Mouse (Mus musculus): ENCODE results near the gene Aff3.

Aff3 gene

GRCm38 (mm10) chr1:38237831-38238230, 426.9 kb downstream of the Aff3 start:
- no peak for DNase-seq (ENCODE audit: low read depth, low spot score)

- DNase-seq (ENCODE audit: low read depth, low spot score) = no peak
Observed at GRCm38 (mm10) chr1:38237027-38237787, 427.5 kb downstream of the Aff3 start.

- DNase-seq (ENCODE audit: low read depth, low spot score) = no peak
Observed at GRCm38 (mm10) chr1:38233121-38233520, 431.6 kb downstream of the Aff3 start.

GRCm38 (mm10) chr1:38230041-38230440, 434.7 kb downstream of the Aff3 start:
- no peak for DNase-seq (ENCODE audit: low read depth, low spot score)

GRCm38 (mm10) chr1:38228806-38229205, 435.9 kb downstream of the Aff3 start:
- no peak for DNase-seq (ENCODE audit: low read depth, low spot score)

GRCm38 (mm10) chr1:38225166-38225565, 439.6 kb downstream of the Aff3 start:
- DNase-seq (ENCODE audit: low read depth, low spot score) = no peak

- peak; percentile 40 for DNase-seq (ENCODE audit: low read depth, low spot score)
Observed at GRCm38 (mm10) chr1:38222160-38222559, 442.6 kb downstream of the Aff3 start.

GRCm38 (mm10) chr1:38221431-38221830, 443.3 kb downstream of the Aff3 start:
- no peak for DNase-seq (ENCODE audit: low read depth, low spot score)

- DNase-seq (ENCODE audit: low read depth, low spot score) = peak; percentile 35
Observed at GRCm38 (mm10) chr1:38217912-38218795, 446.6 kb downstream of the Aff3 start.

- no peak for DNase-seq (ENCODE audit: low read depth, low spot score)
Observed at GRCm38 (mm10) chr1:38217098-38217497, 447.7 kb downstream of the Aff3 start.

GRCm38 (mm10) chr1:38213377-38213776, 451.4 kb downstream of the Aff3 start:
- DNase-seq (ENCODE audit: low read depth, low spot score) = no peak

- DNase-seq (ENCODE audit: low read depth, low spot score) = no peak
Observed at GRCm38 (mm10) chr1:38212386-38212785, 452.4 kb downstream of the Aff3 start.

- DNase-seq (ENCODE audit: low read depth, low spot score) = no peak
Observed at GRCm38 (mm10) chr1:38202475-38203183, 462.1 kb downstream of the Aff3 start.

- DNase-seq (ENCODE audit: low read depth, low spot score) = no peak
Observed at GRCm38 (mm10) chr1:38201796-38202195, 463.0 kb downstream of the Aff3 start.

GRCm38 (mm10) chr1:38199669-38200635, 464.8 kb downstream of the Aff3 start:
- peak; percentile 92 for DNase-seq (ENCODE audit: low read depth, low spot score)

- DNase-seq (ENCODE audit: low read depth, low spot score) = peak; percentile 72
Observed at GRCm38 (mm10) chr1:38198393-38199029, 466.2 kb downstream of the Aff3 start.

- DNase-seq (ENCODE audit: low read depth, low spot score) = peak; percentile 66
Observed at GRCm38 (mm10) chr1:38197145-38197682, 467.5 kb downstream of the Aff3 start.

- no peak for DNase-seq (ENCODE audit: low read depth, low spot score)
Observed at GRCm38 (mm10) chr1:38195721-38196120, 469.0 kb downstream of the Aff3 start.

- DNase-seq (ENCODE audit: low read depth, low spot score) = no peak
Observed at GRCm38 (mm10) chr1:38186227-38186545, 478.6 kb downstream of the Aff3 start.

GRCm38 (mm10) chr1:38185517-38186226, 479.1 kb downstream of the Aff3 start:
- DNase-seq (ENCODE audit: low read depth, low spot score) = peak; percentile 88
